Mouse (Mus musculus) lung, postnatal 0 days (tissue): Measurements from ENCODE around the gene Use1.

Source experiments
- CTCF ChIP-seq: IDR thresholded peaks from 2 replicates; pipeline ENCODE4 v1.5.1; 2016; ENCODE audit warnings: antibody characterized with exemption, mild to moderate bottlenecking
- EP300 ChIP-seq: IDR thresholded peaks from 2 replicates; pipeline ENCODE4 v1.6.1; 2016; ENCODE audit warnings: antibody characterized with exemption, mild to moderate bottlenecking, control low read depth

DNA sequence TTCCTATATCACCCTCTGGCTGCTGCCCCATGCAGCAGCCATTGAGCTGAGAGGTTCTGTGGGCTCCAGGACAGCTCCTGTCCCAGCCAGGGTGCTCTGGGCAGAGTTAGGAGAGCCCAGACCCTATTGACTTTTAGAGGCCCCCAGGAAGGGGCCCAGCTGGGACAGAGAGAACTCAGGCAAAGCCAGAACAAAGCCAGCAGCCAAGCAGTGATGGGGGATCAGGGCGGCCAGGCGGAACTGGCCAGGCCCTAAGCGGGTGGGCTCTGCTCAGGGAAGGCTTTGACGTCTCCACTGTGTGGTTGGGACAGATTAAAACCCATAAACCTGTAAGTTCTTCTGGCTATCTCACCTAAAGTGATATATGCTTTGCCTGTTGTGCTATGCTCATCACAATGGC, 12.4 kb downstream of the Use1 start:
- TF ChIP-seq CTCF (no peak), EP300 (no peak)
